Mouse (Mus musculus) right cerebral cortex, adult 2 months (tissue): ENCODE data around the gene Trmt61a.
"Not testable (repeated sequence)": the region's sequence is repeated elsewhere in the genome, so short reads cannot be mapped to it uniquely, and the experiment has no call there.

Source experiments
- DNase-seq, 2 experiments: peaks; one replicate each; pipeline ENCODE4 v3.0.0; 2021 to 2022; ENCODE audit warnings: low spot score in 2 of 2

The Trmt61a gene

DNA sequence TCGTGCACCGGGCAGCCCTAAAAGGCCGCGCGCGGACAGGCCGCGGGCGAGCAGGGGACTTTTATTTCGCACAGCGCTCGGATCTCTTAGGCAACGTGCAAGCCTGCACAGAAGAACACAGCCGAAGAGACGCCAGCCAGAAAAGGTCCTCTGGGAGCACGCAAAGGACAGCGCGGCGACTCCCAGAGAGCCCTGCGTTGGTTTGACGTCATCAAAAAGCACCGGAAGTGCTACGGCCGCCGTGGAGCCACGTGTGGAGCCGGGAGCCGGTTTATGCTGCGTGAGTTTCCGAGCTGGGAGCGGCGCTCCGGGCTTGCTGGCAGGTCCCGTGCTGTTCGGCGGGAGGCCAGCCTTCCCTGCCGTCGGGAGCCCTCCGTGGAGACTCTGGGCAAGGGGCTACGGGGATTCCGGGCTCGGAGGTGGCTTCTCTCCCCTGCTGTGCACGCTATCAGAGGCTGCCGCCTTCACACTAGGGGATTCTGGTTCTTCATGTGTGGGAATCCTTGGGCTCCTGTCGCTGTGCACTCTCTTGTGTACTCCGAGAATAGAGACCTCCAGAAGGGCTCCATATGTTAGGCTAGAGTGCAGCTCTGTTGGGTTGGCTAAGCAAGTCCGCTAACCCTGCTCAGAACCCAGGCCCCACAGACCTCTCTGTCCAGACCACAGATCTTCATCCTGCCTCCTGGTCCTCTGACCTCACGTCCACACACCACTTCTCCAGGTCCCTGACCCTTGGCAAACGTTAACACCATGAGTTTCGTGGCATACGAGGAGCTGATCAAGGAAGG is at the start of gene Trmt61a:
TSS of gene Trmt61a (plus strand) at position 224 of the 788 bp plus-strand sequence.
- DNase-seq = peak; percentile 87 to 90

GRCm38 (mm10) chr12:111648061-111648645 is 29.8 kb upstream of the Trmt61a start:
- peak; percentile 69 to 79 for DNase-seq

DNA sequence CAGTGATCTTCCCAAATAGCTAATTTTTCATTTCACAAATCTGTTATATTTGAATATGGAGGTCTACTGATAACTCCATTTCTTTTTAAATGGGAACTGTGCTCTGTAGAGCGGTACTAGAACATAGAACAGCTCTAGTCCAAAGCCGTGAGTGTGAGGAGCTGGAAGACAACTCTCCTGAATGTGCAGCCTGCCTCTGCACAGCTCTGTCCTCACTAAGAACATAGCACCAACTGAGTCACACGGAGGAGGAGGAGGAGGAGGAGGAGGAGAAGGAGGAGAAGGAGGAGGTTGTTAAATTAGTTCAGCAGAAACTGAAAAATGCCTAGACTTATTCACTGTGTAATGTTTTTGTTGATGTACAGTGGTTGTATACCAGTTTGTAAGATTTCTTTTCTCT is 25.0 kb upstream of the Trmt61a start:
- no peak for DNase-seq

GRCm38 (mm10) chr12:111653434-111653833 is 24.5 kb upstream of the Trmt61a start:
- DNase-seq = peak; percentile 83

DNA sequence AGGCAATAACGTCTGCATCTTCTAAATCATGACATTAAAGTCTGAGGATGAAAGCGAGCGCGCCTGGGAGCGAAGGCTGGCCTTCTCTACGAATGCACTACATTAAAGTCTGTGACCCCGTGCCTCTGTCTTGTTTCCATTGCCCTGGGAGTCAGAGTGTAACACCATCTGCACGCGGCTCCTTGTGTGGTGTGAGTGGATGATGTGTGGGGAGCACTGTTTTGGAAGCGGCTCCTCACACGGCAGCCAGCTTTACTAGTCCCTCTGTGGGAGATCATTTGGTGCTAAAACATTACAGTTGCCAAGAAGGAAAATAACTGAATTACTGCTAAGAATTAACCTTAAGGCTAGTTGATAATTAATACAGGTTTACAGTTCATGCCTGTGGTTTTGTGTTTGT is 22.2 kb upstream of the Trmt61a start:
- no peak for DNase-seq

DNA sequence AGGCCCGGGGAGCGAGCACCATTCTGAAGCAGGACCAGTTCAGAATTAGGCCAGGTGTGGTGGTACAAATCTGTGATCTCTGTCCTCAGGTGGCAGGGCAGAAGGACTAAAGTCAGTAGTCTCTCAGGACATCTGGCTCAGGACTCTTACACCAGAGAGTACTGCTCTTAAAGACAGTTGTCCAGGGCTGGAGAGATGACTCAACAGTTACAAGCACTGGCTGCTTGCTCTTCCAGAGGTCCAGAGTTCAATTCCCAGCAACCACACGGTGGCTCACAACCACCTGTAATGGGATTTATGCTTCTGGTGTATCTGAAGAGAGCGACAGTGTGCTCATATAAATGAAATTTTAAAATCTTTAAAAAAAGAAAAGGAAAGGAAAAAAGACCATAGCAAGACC is 18.6 kb upstream of the Trmt61a start:
- no peak for DNase-seq

- no peak for DNase-seq
These were observed 17.3 kb upstream of the Trmt61a start for GRCm38 (mm10) chr12:111660628-111661027.

- DNase-seq = not testable (repeated sequence)
These were observed 16.4 kb upstream of the Trmt61a start for GRCm38 (mm10) chr12:111661554-111661953.

DNA sequence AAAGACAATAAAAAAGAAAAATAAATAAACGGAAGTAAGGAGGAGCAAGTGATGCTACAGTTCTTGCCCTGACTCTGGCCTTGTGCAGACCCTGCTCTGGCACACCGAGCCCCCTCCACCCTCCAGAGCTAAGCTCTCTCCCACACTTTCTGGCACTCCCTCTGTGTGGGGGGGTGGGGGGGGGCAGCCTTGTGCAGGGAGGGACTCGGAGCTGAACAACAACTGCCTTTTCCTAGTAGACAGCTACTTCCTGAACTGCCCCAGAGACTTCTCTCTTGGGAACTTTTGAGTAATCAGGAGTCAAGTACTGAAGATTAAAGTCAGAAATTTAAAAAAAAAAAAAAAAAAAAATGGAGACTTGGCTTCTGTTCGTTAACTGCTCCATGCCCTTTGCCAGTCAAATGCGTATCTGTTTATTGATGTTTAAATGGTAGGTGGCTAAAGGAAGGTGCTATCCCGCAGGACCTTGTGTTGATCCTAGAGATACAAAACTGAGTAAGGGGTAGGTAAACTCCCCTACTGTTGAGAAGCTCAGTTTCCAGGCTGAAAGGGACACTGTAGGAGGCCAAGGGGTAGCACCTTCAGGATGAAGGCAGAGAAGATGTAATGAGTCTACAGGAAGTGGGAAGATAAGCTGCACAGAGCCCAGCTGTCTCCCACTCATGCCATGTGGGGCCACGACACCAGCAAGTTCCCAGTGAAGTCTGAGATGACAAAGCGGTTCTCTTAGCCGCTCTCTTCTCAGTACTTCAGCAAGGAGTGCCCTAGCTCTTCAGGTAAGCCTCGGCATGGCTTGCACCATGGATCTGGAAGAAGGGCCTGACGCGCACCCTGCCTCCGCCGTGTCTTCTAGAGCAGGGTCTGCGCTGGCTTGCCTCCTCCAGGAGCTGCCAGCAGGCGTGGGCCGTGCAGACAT is 14.4 kb upstream of the Trmt61a start:
- DNase-seq = peak in 1 of 2 experiments; percentile 33

GRCm38 (mm10) chr12:111664144-111664634 is 13.7 kb upstream of the Trmt61a start:
- no peak for DNase-seq

DNA sequence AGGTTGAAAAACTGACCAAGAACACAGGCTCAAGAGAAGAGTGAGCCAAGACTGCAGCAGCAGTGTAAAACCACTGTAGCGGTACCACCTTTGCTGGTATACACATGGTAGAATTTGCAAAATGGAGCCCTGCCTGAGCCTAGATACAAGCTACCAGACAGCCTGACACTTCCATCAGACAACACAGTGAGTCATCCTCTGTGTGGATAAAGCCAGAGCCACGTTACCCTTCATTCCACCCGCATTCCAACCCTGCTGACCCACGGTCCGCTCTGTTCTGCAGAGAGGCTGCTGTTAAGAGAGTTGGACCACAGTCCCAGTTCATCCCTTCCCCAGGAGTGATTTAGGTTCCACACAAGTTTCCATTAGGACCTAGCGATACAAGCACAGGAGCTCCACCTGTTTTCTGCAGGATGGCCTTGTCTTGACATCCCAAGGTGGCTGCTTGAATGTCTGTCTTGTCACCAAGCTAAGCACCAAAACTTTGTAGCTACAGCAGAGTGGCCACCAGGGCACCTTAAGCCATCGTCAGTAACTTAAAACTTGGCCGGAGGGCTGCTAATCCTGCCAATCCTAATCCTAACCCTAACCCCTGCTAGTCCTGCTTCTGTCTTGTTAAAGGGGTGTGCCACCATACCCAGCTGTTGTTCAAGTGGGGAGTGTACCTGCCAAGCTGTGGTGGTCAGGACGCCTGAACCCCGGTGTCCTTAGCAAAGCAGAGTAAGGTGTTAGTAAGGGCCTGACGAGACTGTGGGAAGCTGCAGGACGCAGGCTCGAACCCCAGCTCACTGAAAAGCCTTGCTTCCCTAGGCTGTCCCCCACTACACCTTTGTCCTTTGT is 12.6 kb upstream of the Trmt61a start:
- no peak for DNase-seq

DNA sequence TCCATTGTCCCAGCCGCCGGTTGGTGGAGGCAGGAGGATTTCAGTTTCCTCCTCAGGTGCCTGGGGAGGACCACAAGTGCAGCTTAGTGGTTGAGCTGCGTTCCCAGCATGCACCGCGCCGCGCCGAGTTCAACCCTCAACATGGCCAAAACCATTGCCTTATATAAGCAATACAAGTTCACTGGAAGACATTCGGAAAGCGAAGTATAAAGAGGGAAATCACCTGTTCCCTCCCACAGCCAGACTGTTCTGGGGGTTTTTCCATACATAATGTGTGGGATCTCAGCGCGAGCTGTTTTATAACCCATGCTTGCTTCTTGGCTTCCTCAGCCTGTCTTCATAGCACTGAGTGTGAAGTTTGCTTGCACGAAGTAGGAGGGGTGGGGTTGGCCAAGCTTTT is 11.5 kb upstream of the Trmt61a start:
- peak; percentile 81 to 87 for DNase-seq

DNA sequence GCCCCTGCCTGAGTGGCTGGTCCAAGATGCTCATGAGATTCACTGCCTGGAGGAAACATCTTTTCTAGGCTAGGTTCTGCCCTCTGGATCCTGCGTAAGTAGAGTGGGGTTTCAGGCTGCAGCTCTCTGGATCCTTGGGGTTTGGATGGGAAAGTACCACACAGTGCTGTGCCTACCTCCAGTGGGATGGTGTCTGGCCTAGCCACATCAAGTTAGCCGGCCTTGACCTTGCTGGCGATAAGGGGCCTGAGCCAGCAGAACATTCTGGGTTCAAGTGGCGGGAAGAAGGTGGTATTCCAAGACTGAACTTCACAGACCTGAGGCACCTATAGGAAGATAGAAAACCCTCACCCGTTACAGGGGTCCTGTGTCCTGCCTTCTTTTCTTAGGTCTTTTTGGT is 10.5 kb upstream of the Trmt61a start:
- no peak for DNase-seq

DNA sequence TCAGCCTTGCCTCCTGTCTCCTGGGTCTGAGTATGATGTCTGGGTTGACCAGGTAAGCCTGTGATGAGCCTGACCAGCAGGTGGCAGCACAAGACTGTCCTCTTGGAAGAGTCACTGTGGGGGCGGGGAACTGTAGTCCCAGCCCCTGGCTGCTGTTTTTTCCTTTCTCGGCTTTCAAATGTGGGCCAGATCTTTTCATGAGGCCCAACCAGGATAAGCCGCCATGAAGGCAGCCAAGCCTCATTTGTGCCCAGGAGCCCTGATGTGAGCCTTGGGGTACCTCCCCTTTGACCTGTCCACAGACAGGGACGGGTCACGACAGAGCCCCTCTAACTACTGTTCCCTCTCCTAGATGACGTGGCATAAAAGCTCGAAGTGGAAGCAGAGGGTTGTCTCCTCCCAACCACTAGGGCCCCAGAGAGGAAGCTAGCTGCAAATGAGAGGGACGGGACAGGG is 9.4 kb upstream of the Trmt61a start:
- DNase-seq = peak; percentile 98

DNA sequence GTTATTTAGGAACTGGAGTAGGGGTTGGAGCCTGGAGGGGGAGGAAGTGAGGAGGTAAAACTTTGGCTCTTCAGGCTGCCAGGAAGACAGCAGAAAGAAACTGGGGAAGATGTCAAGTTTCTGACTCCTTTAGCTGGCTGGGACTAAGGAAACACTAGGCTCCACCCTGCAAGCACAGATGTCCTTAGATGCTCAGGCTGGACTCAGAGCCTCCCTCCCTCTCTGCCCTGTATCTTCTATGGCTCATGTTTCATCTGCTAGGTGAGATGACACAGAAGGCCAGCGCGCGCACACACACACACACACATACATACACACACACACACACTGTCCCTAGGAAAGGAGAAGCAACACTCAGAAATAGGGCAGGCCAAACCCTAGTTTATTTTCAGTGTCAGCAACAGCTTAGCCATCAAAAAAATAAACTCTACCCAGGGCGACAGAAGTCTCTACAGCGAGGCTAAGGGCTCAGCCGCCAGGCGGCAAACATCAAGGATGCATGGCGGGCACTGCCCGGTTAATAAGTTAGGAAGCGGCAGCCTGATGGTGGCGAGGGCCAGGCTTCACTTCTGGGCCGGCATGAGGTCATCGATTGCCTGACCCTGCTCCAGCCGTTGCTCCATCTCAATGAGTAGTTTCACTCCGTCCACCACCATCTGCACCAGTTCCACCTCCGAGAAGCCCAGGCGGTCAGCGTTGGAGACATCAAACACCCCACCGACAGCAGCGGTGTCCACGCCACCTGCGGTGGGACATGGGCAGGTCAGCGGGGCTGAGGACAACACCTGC is 8.7 kb upstream of the Trmt61a start:
- DNase-seq = peak in 1 of 2 experiments; percentile 44

- no peak for DNase-seq
These were observed 7.9 kb upstream of the Trmt61a start for GRCm38 (mm10) chr12:111669961-111670360.

DNA sequence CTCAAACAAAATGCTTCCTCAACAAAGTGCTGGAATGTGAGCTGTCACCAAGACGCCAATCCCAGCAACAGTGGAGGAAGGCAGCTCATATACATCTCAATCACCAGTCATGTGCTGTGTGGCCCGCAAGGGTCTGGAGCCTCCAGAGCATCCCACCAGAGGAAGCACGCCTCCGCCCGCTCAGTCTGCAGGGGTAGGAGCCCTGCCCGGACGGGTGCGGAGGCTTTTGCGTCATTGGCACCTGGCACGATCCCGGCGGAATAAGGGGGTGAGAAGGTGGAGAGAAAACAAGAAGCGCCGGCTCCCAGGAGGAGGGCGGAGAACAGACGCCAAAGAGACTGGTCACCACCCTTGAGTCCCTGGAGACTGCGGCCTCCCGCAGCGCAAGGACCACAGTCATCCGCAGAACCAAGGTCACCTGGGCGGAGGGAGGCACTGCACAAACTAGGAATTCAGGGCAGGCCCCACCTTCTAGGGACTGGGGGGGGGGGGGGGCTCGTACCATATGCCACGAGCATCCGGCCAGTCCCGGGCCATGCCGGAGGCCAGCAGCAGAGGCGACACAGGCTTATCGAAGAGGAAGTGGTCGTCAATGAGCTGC is 7.4 kb upstream of the Trmt61a start:
- DNase-seq = peak; percentile 75 to 77

DNA sequence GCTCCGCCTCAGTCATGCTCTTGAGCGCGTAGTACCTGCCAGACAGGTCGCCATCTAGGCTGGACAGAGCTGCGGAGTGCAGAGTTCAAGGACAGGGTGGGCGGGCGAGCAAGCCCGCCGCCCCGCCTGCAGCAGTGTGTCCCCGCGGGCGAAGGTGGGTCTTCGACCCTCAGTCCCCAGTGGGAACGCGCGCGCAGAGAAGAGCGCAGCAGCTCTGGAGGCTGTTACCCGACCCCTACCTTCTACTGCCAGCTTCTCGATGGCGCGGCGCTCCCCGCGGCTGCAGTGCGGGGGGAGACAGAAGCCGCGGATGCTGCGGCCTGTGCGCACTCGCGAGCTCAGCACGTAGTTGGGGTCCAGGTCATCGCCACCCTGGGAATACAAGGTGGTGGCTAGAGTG is 6.9 kb upstream of the Trmt61a start:
- no peak for DNase-seq

GRCm38 (mm10) chr12:111671431-111671902 is 6.4 kb upstream of the Trmt61a start:
- DNase-seq = peak; percentile 76 to 85

DNA sequence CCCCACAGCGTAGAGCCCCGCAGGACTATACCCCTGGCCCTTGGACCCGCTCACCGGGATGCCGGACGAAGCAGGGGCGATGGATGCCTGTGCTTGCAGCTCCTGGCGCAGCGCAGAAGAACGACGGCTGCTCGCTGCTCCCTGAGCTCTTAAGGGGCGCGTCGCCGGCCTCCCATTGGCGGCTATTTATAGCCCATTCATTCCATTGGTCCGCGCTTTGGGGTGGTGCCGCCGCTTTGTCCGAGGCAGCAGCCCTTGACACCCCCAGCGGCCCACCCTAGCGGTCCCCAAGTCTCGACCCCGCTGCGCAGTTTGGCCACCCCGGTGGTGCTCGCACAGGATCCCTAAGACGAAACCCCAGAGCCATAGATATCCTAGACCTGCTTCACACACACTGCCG is 5.7 kb upstream of the Trmt61a start, which contains the start of gene Ckb:
TSS of gene Ckb (minus strand) at position 163 of the 400 bp plus-strand sequence.
- peak; percentile 91 to 94 for DNase-seq
